Mouse (Mus musculus): Measurements from ENCODE around the gene Apoa4. TPM values are rescaled to one million over a fixed set of nuclear protein-coding genes. Genes with fewer than 3 reads are reported as not detected.

The Apoa4 gene
- not detected in 2 replicates for polyA plus RNA-seq (2012)

DNA sequence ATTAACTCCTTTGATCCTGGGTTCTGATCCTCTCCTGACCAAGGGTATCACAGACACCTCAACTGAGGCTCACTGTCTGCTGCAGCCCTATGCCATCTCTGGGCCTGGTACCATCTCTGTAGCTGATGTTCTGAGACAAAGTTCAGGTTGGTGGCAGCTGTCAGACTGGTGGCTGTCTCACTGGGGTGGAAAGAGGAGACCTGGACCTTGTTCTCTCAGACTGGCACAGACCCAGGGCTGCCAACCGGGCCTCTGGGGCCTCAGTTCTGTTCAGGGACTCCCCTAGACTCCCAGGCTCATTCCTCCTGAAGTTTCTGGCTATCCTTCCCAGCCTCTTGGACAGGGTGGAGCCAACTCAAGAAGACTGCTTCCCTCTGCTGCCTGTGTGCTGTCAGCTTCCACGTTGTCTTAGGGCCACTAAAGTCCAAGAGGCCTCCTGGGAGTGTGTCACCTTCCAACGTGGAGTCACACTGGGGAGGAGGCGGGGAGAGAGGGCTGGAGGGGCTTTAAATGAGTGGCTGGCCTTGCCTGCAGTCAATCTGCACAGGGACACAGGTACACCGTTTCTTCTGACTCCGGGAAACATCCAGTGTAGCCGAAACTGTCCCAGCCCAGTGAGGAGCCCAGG lies at the start of gene Apoa4:
TSS of gene Apoa4 (plus strand) at position 171 of the 628 bp plus-strand sequence.
- no peak for TF ChIP-seq GATA1 (IDR thresholded peaks at IDR 0.05; ENCODE audit: low read length)

DNA sequence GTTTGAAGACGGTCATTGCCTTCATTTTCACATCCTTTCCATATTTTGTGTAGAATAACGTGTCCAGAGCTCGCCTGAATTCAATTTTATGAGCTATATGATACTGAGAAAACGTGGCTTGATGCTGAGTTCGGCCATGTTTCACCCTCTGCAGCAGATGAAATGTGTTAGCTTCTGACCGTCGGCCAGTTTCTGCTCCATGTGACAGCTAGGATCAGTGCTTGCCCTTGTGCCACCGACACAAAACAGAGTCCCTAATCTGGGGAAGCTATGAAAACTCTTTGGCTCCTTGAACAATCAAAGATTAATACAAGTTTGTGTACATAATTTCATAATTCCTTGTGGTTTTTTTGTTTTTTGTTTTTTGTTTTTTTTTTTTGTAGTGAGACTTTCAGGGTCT lies 49.3 kb upstream of the Apoa4 start:
- TF ChIP-seq GATA1 (IDR thresholded peaks at IDR 0.05; ENCODE audit: low read length): no peak

DNA sequence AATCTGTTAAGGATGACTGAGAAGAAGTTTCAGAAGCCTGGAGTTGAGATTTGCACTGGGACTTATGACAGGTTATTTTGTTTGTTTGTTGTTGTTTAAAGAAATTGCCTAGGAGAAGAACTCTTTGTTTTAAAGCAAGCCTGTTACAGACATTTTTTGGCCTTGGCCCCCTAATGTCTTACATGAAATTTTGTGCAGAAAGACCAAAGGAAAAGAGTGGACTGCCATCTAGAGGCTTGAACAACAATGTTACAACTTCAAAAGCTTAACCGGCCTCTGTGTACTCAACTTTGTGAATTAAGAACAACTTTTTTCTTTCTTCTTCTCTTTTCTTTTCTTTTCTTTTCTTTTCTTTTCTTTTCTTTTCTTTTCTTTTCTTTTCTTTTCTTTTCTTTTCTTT lies 48.9 kb upstream of the Apoa4 start:
- TF ChIP-seq GATA1 (IDR thresholded peaks at IDR 0.05; ENCODE audit: low read length): no peak

DNA sequence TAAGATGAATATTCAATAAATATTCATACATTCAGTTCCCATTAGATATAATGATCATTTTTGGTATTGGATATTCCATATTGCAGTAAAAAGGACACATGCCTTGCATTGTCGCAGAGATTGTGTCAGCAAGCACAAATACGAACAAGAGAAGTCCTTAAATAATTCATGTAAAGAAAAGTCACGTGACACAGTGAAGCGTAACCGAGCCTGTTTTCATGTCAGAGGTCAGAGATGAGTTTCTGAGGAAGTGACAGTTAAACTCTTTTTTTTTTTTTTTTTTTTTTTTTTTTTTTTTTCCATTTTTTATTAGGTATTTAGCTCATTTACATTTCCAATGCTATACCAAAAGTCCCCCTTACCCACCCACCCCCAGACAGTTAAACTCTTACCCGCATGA lies 47.9 kb upstream of the Apoa4 start:
- TF ChIP-seq GATA1 (IDR thresholded peaks at IDR 0.05; ENCODE audit: low read length): no peak

DNA sequence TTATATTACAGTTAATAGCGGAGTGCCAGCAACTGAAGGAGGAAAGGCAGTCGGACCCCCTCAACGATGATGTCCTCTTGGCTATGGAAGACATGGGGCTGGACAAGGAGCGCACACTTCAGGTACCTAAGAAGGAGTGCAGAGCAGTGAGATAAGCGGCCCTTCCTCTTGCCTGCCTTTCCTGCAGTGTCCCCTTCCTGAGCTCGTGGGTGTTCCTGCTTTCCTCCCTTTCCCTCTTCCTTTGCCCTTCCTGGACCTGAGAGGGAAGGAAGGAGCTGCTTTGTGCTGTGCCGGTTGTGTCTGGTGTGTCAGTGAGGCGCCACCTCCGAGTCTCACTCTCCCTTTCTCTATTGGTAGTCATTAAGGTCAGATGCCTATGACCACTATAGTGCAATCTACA lies 45.7 kb upstream of the Apoa4 start:
- TF ChIP-seq GATA1 (IDR thresholded peaks at IDR 0.05; ENCODE audit: low read length): no peak

DNA sequence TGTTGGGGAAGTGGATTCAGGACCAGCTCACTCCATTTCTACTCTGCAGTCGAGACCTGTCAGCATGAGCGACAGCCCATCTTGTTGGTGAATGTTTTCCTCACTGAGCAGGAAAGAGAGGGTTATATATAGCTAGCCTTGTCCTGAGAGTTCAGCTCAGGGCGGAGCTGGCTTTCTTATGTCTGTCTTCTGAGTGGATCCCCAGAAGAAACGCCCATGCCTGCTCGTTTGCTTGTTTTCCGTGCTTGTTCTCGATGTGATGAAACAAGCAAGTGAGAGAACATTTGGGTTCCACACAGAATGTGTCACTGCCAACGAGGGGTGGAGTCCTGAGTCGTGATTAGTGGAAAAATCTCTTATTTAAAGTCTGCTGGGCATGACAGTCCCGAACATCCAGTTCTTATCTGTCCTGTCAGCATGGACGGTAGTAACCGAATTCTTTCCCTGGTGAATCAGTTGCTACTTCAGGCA lies 43.8 kb upstream of the Apoa4 start:
- TF ChIP-seq GATA1 (IDR thresholded peaks at IDR 0.05; ENCODE audit: low read length): no peak

DNA sequence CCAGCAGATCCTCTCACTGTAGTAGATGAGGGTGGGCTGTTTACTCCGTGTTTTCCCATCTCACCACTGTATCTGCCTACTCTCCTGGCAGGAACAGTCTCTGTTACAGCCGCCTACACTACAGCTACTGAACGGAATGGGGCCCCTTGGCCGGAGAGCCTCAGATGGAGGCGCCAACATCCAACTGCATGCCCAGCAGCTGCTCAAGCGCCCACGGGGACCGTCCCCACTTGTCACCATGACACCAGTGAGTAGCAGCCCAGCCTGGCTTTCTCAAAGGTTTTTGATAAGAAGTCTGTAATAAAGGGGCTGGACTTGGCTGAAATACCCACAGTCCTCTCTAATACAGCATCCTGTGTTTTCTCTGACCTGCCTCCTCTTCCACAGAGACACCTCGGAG lies 42.0 kb upstream of the Apoa4 start:
- no peak for TF ChIP-seq GATA1 (IDR thresholded peaks at IDR 0.05; ENCODE audit: low read length)

DNA sequence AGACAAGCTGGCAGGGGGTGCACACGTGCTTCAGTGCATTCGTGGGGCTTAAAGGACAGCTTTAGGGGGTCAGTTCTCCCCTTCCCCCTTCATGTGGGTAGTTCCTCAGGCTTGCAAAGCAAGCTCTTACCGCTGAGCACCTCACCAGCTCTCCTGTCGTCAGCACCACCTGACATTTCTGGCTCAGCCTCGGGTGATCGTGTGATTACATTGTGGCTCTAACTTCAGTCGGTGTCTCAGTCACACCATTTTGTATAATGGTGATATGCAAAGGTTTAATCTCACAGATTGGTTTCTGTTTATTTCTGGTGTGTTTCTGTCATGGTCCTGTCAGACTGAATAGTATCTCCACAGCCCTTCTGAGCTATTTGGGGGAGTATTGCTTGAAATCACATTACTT lies 41.6 kb upstream of the Apoa4 start:
- no peak for TF ChIP-seq GATA1 (IDR thresholded peaks at IDR 0.05; ENCODE audit: low read length)

DNA sequence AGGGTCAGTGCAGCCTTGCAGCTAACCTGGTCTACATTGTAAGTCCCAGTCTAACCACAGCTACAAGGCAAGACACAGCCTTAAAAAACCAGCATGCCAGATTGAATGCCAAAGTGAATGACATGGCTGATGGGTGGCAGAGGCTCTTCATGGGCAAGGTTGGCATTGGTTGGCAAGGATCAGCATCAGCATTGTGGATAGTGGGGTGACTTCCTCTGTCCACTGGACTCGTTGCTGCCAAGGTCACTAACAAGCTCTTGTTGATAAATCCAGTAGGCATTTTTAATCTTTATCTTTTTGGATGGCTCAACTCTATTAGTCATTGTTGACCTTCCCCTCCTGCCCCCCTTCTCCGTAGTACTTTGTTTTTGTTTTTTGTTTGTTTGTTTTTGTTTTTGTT lies 40.9 kb upstream of the Apoa4 start:
- no peak for TF ChIP-seq GATA1 (IDR thresholded peaks at IDR 0.05; ENCODE audit: low read length)

DNA sequence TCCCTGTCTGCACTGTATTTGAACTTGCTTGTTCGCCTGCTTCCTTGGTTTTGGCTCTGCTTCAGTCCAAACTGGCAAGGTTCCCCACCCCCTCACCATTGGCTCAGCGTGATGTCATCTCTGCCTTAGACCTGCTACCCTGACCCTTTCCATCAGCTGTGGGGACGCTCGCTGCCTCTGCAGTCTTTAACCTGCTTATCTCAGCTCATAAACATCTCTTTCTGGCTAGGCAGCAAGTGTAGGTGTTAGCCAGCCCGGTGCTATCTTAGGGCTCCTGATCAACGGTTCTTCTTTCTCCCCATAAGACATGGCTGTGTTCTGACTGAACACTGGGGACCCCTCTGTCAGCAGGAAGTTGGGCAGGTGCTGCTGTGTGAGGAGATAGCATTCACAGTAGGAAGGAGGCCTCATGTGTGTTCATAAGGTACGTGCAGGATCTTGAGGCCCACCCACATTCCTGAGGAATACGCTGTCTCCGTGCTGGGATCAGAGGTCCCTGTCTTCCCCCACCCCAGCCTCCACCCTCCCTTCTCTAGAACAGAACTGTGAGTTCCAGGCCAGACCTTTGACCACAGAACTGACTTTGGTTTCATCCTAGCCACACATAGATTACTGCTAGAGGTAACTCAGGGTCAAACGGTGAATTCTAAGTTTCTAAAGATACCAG lies 33.5 kb upstream of the Apoa4 start:
- TF ChIP-seq GATA1 (IDR thresholded peaks at IDR 0.05; ENCODE audit: low read length): peak; percentile 71

DNA sequence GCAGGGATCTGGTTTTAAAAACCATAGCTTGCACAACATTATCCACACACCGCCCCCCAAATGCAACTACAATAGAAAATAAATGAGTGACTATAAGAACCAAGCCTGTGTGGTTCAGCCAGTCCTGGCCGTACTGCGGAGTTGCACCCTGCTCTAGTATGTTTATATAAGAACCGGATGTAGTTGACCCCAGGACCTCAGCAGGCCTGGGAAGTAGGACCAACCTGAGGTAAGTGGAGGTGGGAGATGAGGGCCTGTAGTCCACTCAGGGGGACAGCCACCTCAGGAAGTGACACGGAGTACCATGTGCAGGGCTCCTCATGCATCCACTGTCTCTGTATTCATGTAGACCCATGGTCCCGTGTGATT lies 33.0 kb upstream of the Apoa4 start:
- TF ChIP-seq GATA1 (IDR thresholded peaks at IDR 0.05; ENCODE audit: low read length): no peak

DNA sequence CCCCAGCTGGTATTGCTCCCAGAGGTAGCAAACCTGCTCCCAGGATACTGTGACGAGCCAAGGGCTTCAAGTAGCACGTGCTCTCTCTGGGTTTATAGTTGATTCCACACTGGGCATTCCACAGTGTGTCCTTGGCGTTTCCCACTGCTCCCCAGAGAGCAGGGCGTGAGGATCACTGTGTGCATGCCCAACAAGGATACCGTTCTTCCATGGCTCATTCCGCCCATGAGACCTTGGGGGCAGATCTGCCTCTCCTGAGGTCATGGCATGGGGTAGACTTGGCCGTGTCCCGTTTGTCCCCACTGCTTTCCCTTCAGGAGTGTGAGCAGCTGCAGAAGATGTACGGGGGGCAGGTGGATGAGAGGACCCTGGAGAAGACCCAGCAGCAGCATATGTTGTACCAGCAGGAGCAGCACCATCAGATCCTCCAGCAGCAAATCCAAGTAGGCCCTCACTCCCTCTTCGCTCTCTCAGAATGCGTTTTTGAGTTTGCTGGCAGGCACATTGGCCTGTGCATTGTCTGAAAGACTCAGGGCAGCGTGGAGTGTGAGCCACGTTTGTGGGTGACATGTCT lies 32.0 kb upstream of the Apoa4 start:
- TF ChIP-seq GATA1 (IDR thresholded peaks at IDR 0.05; ENCODE audit: low read length): no peak

DNA sequence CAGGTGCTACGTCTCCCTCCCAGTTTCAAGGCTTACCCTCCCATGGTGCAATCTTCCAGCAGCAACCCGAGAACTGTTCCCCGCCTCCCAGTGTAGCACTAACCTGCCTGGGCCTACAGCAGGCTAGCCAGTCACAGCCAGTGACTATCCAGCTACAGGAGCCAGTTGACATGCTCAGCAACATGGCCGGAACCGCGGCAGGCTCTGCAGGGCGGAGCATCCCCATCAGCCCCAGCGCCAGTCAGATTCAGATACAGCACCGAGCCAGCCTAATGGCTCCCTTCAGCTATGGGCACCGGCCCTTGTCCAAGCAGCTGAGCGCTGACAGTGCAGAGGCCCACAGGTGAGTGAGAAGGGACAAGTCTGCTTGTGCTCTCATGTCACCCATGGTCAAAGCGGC lies 30.0 kb upstream of the Apoa4 start:
- no peak for TF ChIP-seq GATA1 (IDR thresholded peaks at IDR 0.05; ENCODE audit: low read length)

DNA sequence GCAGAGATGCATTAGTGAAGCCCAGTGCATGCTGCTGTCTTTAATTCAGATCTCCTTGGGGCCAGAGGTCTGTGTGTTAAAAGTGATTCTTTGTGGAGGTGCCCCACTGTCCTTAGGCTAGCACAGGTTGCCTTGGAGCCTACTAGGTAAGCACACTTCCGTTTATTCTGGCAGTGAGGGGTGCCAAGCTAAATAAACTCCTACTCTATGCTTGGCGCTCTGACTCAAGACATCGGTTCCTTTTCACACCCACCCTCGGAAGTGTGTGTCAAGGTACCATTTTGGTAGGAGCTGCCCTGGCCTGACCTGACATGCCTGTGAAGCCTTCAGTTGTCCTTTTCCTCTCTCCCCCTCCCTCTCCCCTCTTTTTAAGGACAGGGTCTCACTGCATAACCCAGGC lies 26.2 kb upstream of the Apoa4 start:
- TF ChIP-seq GATA1 (IDR thresholded peaks at IDR 0.05; ENCODE audit: low read length): no peak

DNA sequence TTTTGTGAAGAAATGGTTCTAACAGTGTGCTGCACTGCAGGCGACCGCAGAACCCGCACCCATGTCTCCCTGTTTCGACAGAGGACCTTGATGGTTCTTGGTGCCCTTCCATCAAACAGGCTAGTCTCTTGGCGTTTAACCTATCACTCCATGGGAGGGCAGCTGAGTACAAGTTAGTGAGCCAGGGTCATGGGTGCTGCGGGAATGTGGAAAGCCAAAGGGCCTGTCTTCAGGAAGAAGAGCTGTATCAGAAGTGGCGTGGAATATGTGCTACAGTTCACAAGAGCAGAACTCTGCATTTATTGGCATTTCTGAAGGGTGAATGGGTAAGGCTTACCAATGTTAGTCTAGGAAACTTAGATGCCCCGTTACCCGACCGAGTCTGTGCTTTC lies 25.6 kb upstream of the Apoa4 start:
- no peak for TF ChIP-seq GATA1 (IDR thresholded peaks at IDR 0.05; ENCODE audit: low read length)

DNA sequence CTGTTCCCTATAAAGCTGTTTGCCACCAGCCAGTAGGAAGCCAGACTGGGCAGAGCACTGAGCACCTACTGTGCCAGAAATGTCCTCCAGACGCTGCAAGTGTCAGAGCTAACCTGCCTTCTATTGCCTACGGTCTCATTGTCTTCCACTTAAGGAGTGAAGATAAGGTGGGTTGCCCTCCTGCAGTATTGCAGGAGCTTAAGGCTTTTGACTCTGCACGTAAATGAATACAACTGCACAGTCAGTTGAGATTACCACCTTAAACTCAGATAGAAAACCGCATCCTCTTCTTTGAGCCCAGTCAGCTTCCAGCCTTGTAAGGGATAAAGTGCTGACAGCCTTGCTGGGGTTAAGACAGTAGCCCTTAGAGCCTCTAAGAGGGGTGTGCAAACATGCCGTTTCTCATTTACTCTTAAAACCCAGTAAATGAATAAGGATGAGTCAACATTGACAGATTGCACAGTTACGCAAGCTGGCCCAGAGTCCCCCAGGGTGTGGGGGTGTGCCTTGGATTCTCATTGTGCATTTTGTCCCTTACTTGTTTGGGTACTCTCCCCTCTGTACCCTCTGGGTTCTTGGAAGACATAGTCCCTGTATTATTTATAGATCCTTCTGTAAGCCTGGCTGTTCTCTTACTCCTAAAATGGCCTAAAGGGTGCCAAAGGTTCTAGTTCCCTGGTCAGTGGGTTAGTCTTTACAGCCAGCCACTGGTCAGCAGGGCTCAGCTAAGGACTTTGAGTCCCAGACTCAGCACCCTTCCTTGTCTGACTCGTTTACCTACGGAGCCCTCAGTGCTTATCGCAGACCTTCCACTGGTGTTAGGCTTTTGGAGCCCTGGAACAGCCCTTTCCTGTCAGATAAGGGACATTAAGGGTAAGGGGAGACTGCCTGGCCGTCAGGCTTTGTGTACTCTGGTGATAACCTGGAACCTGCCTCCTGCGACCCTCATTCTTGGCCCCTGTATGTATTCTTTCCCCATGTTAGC lies 24.9 kb upstream of the Apoa4 start:
- TF ChIP-seq GATA1 (IDR thresholded peaks at IDR 0.05; ENCODE audit: low read length): no peak

Measured in G1E-ER4 (cell line).